Mouse (Mus musculus): ENCODE results near the gene Gtf3a. TPM values are rescaled to one million over a fixed set of nuclear protein-coding genes. Genes with fewer than 3 reads are reported as not detected.

Gene Gtf3a
- 68.3 and 84.7 TPM in 2 replicates for polyA plus RNA-seq (2015; fragmentation: Nextera tagmentation; extraction: Ambion mirVana)

GRCm38 (mm10) chr5:146948508-146949088 is at the start of gene Gtf3a:
TSS of gene Gtf3a (plus strand) at chr5:146948657.
- peaks cover 13% of the 10 kb centered on the region for H3K4me1 ChIP-seq (replicated peaks)
- H3K9me3 ChIP-seq (replicated peaks) = no peaks in the 10 kb centered on the region
- H3K4me3 ChIP-seq = peak within 1 kb of the TSS; percentile 78
- peak within 1 kb of the TSS; percentile 79 for H3K9ac ChIP-seq
- peak within 1 kb of the TSS; percentile 68 for H3K27ac ChIP-seq
- WGBS = under 1% methylated on average over 62 of the region's 62 CpGs
- H3K27me3 ChIP-seq = no peaks in the 10 kb centered on the region
- H3K4me2 ChIP-seq = peak within 1 kb of the TSS; percentile 93
- peak; percentile 90 for ATAC-seq (replicated peaks; ENCODE audit: insufficient number of reproducible peaks, insufficient read depth, low FRiP score, low read depth)
- peaks cover 28% of the 10 kb centered on the region for H3K36me3 ChIP-seq

GRCm38 (mm10) chr5:146900331-146900730 is 48.1 kb upstream of the Gtf3a start:
- no peak for ATAC-seq (replicated peaks; ENCODE audit: insufficient number of reproducible peaks, insufficient read depth, low FRiP score, low read depth)
- Histone ChIP-seq H3K4me1 (replicated peaks) (0 out of 2 replicates have a peak, but pooled peaks cover 3% of the 10 kb centered on the region), H3K4me2 (no peak overlapping the region), H3K27me3 (no peaks in the 10 kb centered on the region), H3K9ac (no peak overlapping the region), H3K9me3 (replicated peaks) (no peaks in the 10 kb centered on the region), H3K36me3 (no peaks in the 10 kb centered on the region), H3K4me3 (no peak overlapping the region), H3K27ac (no peak overlapping the region)
- WGBS = 44% methylated on average over 7 of the region's 7 CpGs

- H3K4me1 ChIP-seq (replicated peaks) = peaks cover 11% of the 10 kb centered on the region
- H3K36me3 ChIP-seq = no peaks in the 10 kb centered on the region
- 80% methylated on average over 2 of the region's 2 CpGs for WGBS
- no peak overlapping the region for H3K4me3 ChIP-seq
- no peaks in the 10 kb centered on the region for H3K9me3 ChIP-seq (replicated peaks)
- no peak for ATAC-seq (replicated peaks; ENCODE audit: insufficient number of reproducible peaks, insufficient read depth, low FRiP score, low read depth)
- H3K27ac ChIP-seq = no peak overlapping the region
- H3K9ac ChIP-seq = no peak overlapping the region
- no peak overlapping the region for H3K4me2 ChIP-seq
- H3K27me3 ChIP-seq = no peaks in the 10 kb centered on the region
Observed at GRCm38 (mm10) chr5:146901501-146901900, 47.0 kb upstream of the Gtf3a start.

- Histone ChIP-seq H3K27ac (no peak overlapping the region), H3K4me2 (no peak overlapping the region), H3K27me3 (no peaks in the 10 kb centered on the region), H3K9me3 (replicated peaks) (no peaks in the 10 kb centered on the region), H3K4me1 (replicated peaks) (peaks cover 8% of the 10 kb centered on the region), H3K4me3 (no peak overlapping the region), H3K36me3 (no peaks in the 10 kb centered on the region), H3K9ac (no peak overlapping the region)
- 28% methylated on average over 8 of the region's 8 CpGs for WGBS
- no peak for ATAC-seq (replicated peaks; ENCODE audit: insufficient number of reproducible peaks, insufficient read depth, low FRiP score, low read depth)
Observed at GRCm38 (mm10) chr5:146904404-146904803, 44.1 kb upstream of the Gtf3a start.

- H3K9ac ChIP-seq = no peak overlapping the region
- ATAC-seq (replicated peaks; ENCODE audit: insufficient number of reproducible peaks, insufficient read depth, low FRiP score, low read depth) = no peak
- peaks cover 8% of the 10 kb centered on the region for H3K4me1 ChIP-seq (replicated peaks)
- H3K27me3 ChIP-seq = no peaks in the 10 kb centered on the region
- H3K27ac ChIP-seq = no peak overlapping the region
- peak overlapping the region; percentile 50 for H3K4me2 ChIP-seq
- H3K4me3 ChIP-seq = no peak overlapping the region
- WGBS = 25% methylated on average over 14 of the region's 14 CpGs
- H3K36me3 ChIP-seq = no peaks in the 10 kb centered on the region
- no peaks in the 10 kb centered on the region for H3K9me3 ChIP-seq (replicated peaks)
Observed at GRCm38 (mm10) chr5:146905486-146906172, 42.8 kb upstream of the Gtf3a start.

GRCm38 (mm10) chr5:146907533-146907932 is 40.9 kb upstream of the Gtf3a start:
- H3K9me3 ChIP-seq (replicated peaks) = no peaks in the 10 kb centered on the region
- ATAC-seq (replicated peaks; ENCODE audit: insufficient number of reproducible peaks, insufficient read depth, low FRiP score, low read depth) = no peak
- peaks cover 8% of the 10 kb centered on the region for H3K4me1 ChIP-seq (replicated peaks)
- no peak overlapping the region for H3K4me3 ChIP-seq
- H3K27ac ChIP-seq = no peak overlapping the region
- no peak overlapping the region for H3K9ac ChIP-seq
- no peaks in the 10 kb centered on the region for H3K27me3 ChIP-seq
- no peak overlapping the region for H3K4me2 ChIP-seq
- WGBS = 37% methylated on average over 5 of the region's 5 CpGs
- no peaks in the 10 kb centered on the region for H3K36me3 ChIP-seq

- H3K9ac ChIP-seq = no peak overlapping the region
- 0 out of 2 replicates have a peak, but pooled peaks cover 6% of the 10 kb centered on the region for H3K27me3 ChIP-seq
- H3K4me3 ChIP-seq = no peak overlapping the region
- H3K4me1 ChIP-seq (replicated peaks) = peaks cover 8% of the 10 kb centered on the region
- 45% methylated on average over 11 of the region's 11 CpGs for WGBS
- H3K36me3 ChIP-seq = no peaks in the 10 kb centered on the region
- no peaks in the 10 kb centered on the region for H3K9me3 ChIP-seq (replicated peaks)
- ATAC-seq (replicated peaks; ENCODE audit: insufficient number of reproducible peaks, insufficient read depth, low FRiP score, low read depth) = no peak
- H3K27ac ChIP-seq = no peak overlapping the region
- H3K4me2 ChIP-seq = no peak overlapping the region
Observed at GRCm38 (mm10) chr5:146908629-146909028, 39.8 kb upstream of the Gtf3a start.

- no peaks in the 10 kb centered on the region for H3K36me3 ChIP-seq
- H3K4me1 ChIP-seq (replicated peaks) = no peaks in the 10 kb centered on the region; the same call in 1 of the 2 replicates
- H3K9ac ChIP-seq = no peak overlapping the region
- H3K27ac ChIP-seq = no peak overlapping the region
- H3K27me3 ChIP-seq = 0 out of 2 replicates have a peak, but pooled peaks cover 9% of the 10 kb centered on the region
- ATAC-seq (replicated peaks; ENCODE audit: insufficient number of reproducible peaks, insufficient read depth, low FRiP score, low read depth) = no peak
- H3K9me3 ChIP-seq (replicated peaks) = no peaks in the 10 kb centered on the region
- no peak overlapping the region for H3K4me2 ChIP-seq
- H3K4me3 ChIP-seq = no peak overlapping the region
- WGBS = 12% methylated on average over 9 of the region's 9 CpGs
Observed at GRCm38 (mm10) chr5:146912206-146912605, 36.3 kb upstream of the Gtf3a start.

GRCm38 (mm10) chr5:146913355-146913754 is 35.1 kb upstream of the Gtf3a start:
- H3K9ac ChIP-seq = no peak overlapping the region
- no peak overlapping the region for H3K4me3 ChIP-seq
- 77% methylated on average over 7 of the region's 7 CpGs for WGBS
- H3K9me3 ChIP-seq (replicated peaks) = no peaks in the 10 kb centered on the region
- ATAC-seq (replicated peaks; ENCODE audit: insufficient number of reproducible peaks, insufficient read depth, low FRiP score, low read depth) = no peak
- H3K4me1 ChIP-seq (replicated peaks) = no peaks in the 10 kb centered on the region; the same call in 1 of the 2 replicates
- H3K36me3 ChIP-seq = no peaks in the 10 kb centered on the region
- no peak overlapping the region for H3K27ac ChIP-seq
- H3K4me2 ChIP-seq = no peak overlapping the region
- H3K27me3 ChIP-seq = 0 out of 2 replicates have a peak, but pooled peaks cover 9% of the 10 kb centered on the region

GRCm38 (mm10) chr5:146914088-146914766 is 34.2 kb upstream of the Gtf3a start:
- Histone ChIP-seq H3K27ac (no peak overlapping the region), H3K9me3 (replicated peaks) (no peaks in the 10 kb centered on the region), H3K27me3 (0 out of 2 replicates have a peak, but pooled peaks cover 9% of the 10 kb centered on the region), H3K4me1 (replicated peaks) (no peaks in the 10 kb centered on the region; the same call in 1 of the 2 replicates), H3K4me2 (no peak overlapping the region), H3K9ac (no peak overlapping the region), H3K36me3 (no peaks in the 10 kb centered on the region), H3K4me3 (no peak overlapping the region)
- 24% methylated on average over 9 of the region's 9 CpGs for WGBS
- ATAC-seq (replicated peaks; ENCODE audit: insufficient number of reproducible peaks, insufficient read depth, low FRiP score, low read depth) = no peak

- H3K4me1 ChIP-seq (replicated peaks) = peaks cover 10% of the 10 kb centered on the region
- peaks cover 9% of the 10 kb centered on the region; the same call in 1 of the 2 replicates for H3K27me3 ChIP-seq
- ATAC-seq (replicated peaks; ENCODE audit: insufficient number of reproducible peaks, insufficient read depth, low FRiP score, low read depth) = no peak
- no peak overlapping the region for H3K9ac ChIP-seq
- no peak overlapping the region for H3K4me2 ChIP-seq
- no peaks in the 10 kb centered on the region for H3K36me3 ChIP-seq
- H3K9me3 ChIP-seq (replicated peaks) = no peaks in the 10 kb centered on the region
- 59% methylated on average over 8 of the region's 8 CpGs for WGBS
- no peak overlapping the region for H3K27ac ChIP-seq
- H3K4me3 ChIP-seq = no peak overlapping the region
Observed at GRCm38 (mm10) chr5:146916273-146916672, 32.2 kb upstream of the Gtf3a start.
